Mouse (Mus musculus) midbrain, embryonic 11.5 days (tissue): ENCODE data around the gene Ddx10. TPM values are rescaled to one million over a fixed set of nuclear protein-coding genes. Genes with fewer than 3 reads are reported as not detected.

Experiments
- ATAC-seq: fragments of 200-750 bp; cut with Nextera tagmentation; 2 replicates; pipeline ENCODE4 v1.8.0; 2017; ENCODE audit warnings: moderate TSS enrichment, moderate library complexity; ENCODE audit not compliant: low FRiP score
- DNase-seq: peaks from one replicate; pipeline ENCODE4 v3.0.0; 2015; ENCODE audit warnings: low spot score; ENCODE audit errors: missing footprints
- H3K27ac ChIP-seq: fragments of 300-500 bp; sonication (generic); 2 replicates; pipeline ENCODE4 v1.5.1; 2014; ENCODE audit warnings: low read depth, low read length
- H3K27me3 ChIP-seq: fragments of 300-500 bp; sonication (generic); 2 replicates; pipeline ENCODE4 v1.6.1; 2014; ENCODE audit warnings: mild to moderate bottlenecking, low read length, moderate library complexity, mixed read lengths; ENCODE audit not compliant: control insufficient read depth, insufficient read depth
- H3K36me3 ChIP-seq: fragments of 300-500 bp; sonication (generic); 2 replicates; pipeline ENCODE4 v1.6.1; 2014; ENCODE audit warnings: mild to moderate bottlenecking, low read length, moderate library complexity, mixed read lengths; ENCODE audit not compliant: control insufficient read depth, insufficient read depth
- H3K4me1 ChIP-seq: fragments of 300-500 bp; sonication (generic); 2 replicates; pipeline ENCODE4 v1.6.1; 2014; ENCODE audit warnings: low read length; ENCODE audit not compliant: control insufficient read depth, insufficient read depth
- H3K4me2 ChIP-seq: fragments of 300-500 bp; sonication (generic); 2 replicates; pipeline ENCODE4 v1.6.1; 2014; ENCODE audit warnings: mild to moderate bottlenecking, moderate library complexity
- H3K4me3 ChIP-seq: fragments of 300-500 bp; sonication (generic); 2 replicates; pipeline ENCODE4 v1.5.1; 2014; ENCODE audit warnings: low read depth, low read length
- H3K9ac ChIP-seq: fragments of 300-500 bp; sonication (generic); 2 replicates; pipeline ENCODE4 v1.6.1; 2014; ENCODE audit warnings: low read length
- H3K9me3 ChIP-seq: fragments of 300-500 bp; sonication (generic); 2 replicates; pipeline ENCODE4 v1.6.1; 2016; ENCODE audit warnings: low read length; ENCODE audit not compliant: control insufficient read depth
- WGBS: fragments of 180-500 bp; shearing (Covaris S2); extraction: QIAGEN DNeasy Blood & Tissue Kit; methylation state at CpG from one replicate; pipeline ENCODE4 v1.1.7; 2014; 5-methylcytosine and 5-hydroxymethylcytosine counted together
- polyA plus RNA-seq: library from polyadenylated mRNA; unstranded; fragments of >200 nt; fragmentation: Nextera tagmentation; extraction: Ambion mirVana; gene quantifications from 2 replicates; pipeline ENCODE4 v1.2.1, GENCODE M21; 2014

Gene Ddx10
- polyA plus RNA-seq, 1 experiment from 2014 or later = 30.7 TPM

DNA sequence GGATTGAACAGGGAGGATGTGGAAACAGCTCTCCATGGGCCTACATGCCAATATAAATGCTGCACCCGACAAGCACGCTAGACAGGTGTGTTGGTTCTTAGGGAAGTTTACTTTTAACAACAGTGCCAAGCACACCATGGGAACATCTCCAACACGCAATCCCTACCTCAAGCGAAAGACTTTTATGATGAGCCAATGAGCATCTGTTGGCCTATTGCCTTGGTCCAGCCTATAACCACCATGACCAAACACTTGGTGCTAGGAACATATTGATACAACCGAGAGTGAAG lies 21.6 kb upstream of the Ddx10 start:
- no peak overlapping the region for H3K27ac ChIP-seq
- H3K36me3 ChIP-seq = no peaks in the 10 kb centered on the region
- DNase-seq = no peak
- H3K4me3 ChIP-seq = no peak overlapping the region
- H3K9ac ChIP-seq = no peak overlapping the region
- no peak overlapping the region for H3K4me2 ChIP-seq
- H3K4me1 ChIP-seq = no peaks in the 10 kb centered on the region
- no peaks in the 10 kb centered on the region for H3K9me3 ChIP-seq
- WGBS = 95% methylated on average over 5 of the region's 5 CpGs
- ATAC-seq = no peak
- H3K27me3 ChIP-seq = no peaks in the 10 kb centered on the region

DNA sequence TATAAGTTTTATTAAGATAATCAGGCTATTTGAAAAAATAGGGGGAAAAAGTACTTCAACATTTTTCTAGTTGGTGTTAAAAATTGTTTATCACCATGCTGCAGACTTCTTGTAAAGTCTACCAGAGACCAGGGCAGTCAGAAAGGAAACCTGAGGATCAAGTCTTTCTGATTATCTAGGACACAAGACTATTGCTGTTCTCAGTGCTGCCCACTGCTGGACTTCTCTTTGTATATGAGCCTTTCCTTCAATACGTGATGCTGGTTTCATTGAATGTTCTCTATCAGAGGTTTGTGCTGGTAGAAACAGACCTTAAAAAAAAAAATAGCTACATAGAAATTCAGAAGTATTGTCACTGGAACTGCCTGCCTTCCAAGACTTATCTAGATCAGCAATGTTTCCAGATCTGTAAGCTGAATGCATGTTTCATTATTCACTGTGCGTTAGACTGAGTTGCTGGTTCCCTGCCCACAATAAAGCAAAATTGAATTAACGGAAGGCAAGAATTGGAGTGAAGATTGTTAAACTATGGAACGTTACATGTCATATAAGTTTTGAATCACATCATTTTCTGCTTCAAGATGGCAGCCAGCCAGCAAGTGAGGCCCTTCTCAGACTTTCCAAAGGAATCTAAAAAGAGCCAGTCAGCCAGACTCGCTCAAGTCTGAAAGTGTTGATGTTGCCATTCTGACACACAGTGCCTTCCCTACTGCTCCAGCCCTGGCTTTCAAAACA lies 21.0 kb upstream of the Ddx10 start:
- Histone ChIP-seq H3K27me3 (no peaks in the 10 kb centered on the region), H3K4me2 (no peak overlapping the region), H3K4me3 (no peak overlapping the region), H3K9ac (no peak overlapping the region), H3K27ac (no peak overlapping the region), H3K4me1 (no peaks in the 10 kb centered on the region), H3K36me3 (no peaks in the 10 kb centered on the region), H3K9me3 (no peaks in the 10 kb centered on the region)
- WGBS = 80% methylated on average over 5 of the region's 5 CpGs
- ATAC-seq (no peak), DNase-seq (no peak)

DNA sequence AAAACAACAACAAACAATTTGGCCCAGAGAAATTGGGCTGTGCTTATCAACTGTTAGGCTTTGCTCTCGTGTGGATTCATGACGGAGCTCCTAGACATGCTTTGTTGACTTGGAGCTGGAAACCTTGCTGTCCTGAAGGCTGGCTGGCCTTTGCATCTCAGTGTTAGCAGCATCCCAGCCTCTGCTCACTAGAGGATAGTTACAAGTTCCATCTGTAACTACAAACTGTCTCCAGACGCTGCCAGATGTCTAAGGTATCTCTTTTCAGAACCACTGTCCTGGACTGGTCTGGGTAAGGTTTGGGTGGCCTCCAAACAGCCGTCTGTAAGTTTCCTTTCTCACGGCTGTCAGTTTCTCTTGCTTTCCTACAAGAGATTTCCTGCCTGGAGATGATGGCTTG lies 20.2 kb upstream of the Ddx10 start:
- H3K36me3 ChIP-seq = no peaks in the 10 kb centered on the region
- no peak overlapping the region for H3K27ac ChIP-seq
- no peak overlapping the region for H3K4me2 ChIP-seq
- no peaks in the 10 kb centered on the region for H3K4me1 ChIP-seq
- no peaks in the 10 kb centered on the region for H3K9me3 ChIP-seq
- WGBS = 76% methylated on average over 5 of the region's 5 CpGs
- no peaks in the 10 kb centered on the region for H3K27me3 ChIP-seq
- H3K4me3 ChIP-seq = no peak overlapping the region
- no peak overlapping the region for H3K9ac ChIP-seq
- ATAC-seq (no peak), DNase-seq (no peak)

DNA sequence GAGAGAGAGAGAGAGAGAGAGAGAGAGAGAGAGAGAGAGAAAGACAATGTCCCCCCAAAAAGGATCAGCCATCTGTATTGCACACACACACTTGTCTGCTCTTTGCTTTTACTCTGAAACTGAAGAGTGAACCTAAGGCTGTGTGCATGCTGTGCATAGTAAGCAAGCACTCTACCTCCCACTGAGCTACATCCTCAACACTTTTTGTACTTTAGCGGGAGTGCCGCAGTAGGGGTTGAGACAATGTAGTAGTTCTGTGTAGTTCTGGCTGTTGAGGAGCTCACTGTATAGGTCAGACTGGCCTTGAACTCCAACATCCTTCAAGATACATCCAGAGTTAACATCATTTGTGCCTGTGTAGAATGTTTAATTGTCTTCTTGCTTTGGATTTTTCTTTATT lies 17.7 kb upstream of the Ddx10 start:
- WGBS = 66% methylated on average over 2 of the region's 2 CpGs
- H3K9ac ChIP-seq = no peak overlapping the region
- DNase-seq (no peak), ATAC-seq (no peak)
- H3K36me3 ChIP-seq = no peaks in the 10 kb centered on the region
- no peak overlapping the region for H3K4me2 ChIP-seq
- no peaks in the 10 kb centered on the region for H3K4me1 ChIP-seq
- H3K27ac ChIP-seq = no peak overlapping the region
- no peaks in the 10 kb centered on the region for H3K27me3 ChIP-seq
- H3K9me3 ChIP-seq = no peaks in the 10 kb centered on the region
- no peak overlapping the region for H3K4me3 ChIP-seq

DNA sequence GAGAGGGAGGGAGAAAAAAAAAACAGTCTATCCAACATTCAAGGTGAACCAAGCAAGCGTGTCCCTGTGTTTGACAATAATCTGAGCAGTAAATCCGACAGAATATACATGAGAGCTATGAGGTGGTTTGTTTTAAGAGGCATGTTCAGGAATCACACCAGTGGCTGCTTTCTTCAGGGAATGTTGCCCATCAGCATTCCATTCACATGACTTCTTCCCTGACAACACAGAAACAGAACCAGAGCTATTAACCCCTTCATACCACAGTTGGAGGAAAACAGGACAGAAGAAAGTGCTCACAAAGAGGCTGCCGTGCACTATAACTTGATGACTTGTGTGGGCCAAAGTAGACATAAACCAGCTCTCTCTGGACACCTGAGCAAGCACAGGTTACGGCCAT lies 16.5 kb upstream of the Ddx10 start:
- H3K4me1 ChIP-seq = no peaks in the 10 kb centered on the region
- no peak overlapping the region for H3K4me3 ChIP-seq
- DNase-seq = no peak
- H3K9ac ChIP-seq = no peak overlapping the region
- H3K27ac ChIP-seq = no peak overlapping the region
- H3K9me3 ChIP-seq = no peaks in the 10 kb centered on the region
- H3K4me2 ChIP-seq = no peak overlapping the region
- no peaks in the 10 kb centered on the region for H3K36me3 ChIP-seq
- H3K27me3 ChIP-seq = no peaks in the 10 kb centered on the region
- 78% methylated on average over 4 of the region's 4 CpGs for WGBS
- no peak for ATAC-seq

DNA sequence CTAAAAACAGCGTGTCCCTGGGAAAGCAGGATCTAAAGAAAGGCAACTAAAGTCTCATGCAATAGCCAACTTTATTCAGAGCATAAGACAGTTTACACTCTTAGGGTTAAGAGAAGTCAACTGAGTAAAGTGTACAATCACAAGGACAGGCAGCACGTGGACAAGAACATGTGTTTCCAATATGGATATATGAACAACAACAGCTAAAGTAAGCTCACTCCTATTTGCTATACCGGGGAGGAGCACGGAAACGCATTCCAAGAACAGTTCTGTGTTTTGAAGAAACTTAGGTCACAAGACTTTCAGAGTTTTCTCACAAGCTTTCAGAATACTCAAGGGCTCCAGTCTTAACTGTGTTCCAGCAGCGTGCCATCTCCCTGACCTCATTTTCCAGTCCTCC lies 10.3 kb upstream of the Ddx10 start:
- 48% methylated on average over 6 of the region's 6 CpGs for WGBS
- Histone ChIP-seq H3K27me3 (no peaks in the 10 kb centered on the region), H3K9me3 (no peaks in the 10 kb centered on the region), H3K4me1 (peaks cover 6% of the 10 kb centered on the region; the same call in 1 of the 2 replicates), H3K36me3 (no peaks in the 10 kb centered on the region), H3K9ac (no peak overlapping the region), H3K4me2 (no peak overlapping the region), H3K27ac (no peak overlapping the region), H3K4me3 (no peak overlapping the region)
- ATAC-seq (no peak), DNase-seq (peak; percentile 85)

DNA sequence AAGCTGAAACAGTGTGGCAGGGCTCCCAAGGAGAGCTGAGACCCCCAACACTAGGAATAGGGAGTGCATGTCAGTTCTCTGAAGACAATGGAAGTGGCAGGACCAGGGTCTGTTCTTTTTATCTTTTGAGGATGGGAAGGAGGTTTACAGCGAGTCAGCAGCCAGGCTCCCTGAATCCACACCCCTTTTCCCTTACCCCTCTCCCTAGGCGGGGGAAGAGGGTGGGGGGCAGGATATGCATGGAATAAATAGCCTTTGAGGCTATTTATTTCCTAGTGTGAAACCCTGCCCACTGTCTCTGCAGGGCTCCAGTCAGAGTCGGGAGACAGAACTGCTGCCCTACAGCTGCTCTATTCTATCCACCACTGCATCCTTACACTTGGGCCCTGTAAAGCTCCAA lies 9.9 kb upstream of the Ddx10 start:
- no peak overlapping the region for H3K27ac ChIP-seq
- H3K9ac ChIP-seq = 0 out of 2 replicates have a peak overlapping the region, but pooled peaks have one; percentile 12

DNA sequence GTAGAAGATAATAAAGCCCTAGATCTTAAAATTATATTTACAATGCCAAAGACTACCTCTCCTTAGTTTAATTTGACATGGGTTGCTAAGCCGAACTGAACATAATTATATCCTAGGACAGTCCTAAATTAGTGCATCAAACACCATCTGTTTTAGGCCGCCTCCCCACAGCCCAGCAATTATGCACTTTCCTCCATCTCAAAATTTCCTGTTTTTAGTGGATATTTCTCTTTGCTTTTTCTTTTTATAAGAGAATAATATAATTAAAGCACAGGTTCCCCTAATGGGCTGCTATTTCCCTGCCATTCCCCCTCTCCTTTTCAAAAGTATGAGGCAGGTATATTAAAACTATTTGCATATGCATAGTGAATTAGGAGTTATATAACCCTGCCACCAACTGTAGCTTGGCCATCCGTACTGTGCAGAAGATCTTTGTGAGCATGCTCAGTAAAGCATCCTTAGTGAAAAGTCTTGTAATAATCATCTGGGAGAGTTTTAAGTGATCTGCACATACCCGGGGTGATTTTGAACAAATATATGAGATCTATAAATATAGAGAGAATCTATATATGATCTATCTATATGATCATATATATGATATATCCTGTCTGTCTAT lies 8.9 kb upstream of the Ddx10 start:
- 90% methylated on average over 4 of the region's 4 CpGs for WGBS

More for the DNA sequence above, 9.9 kb upstream of the Ddx10 start:
- 1% methylated on average over 3 of the region's 3 CpGs for WGBS
- Histone ChIP-seq H3K9me3 (no peaks in the 10 kb centered on the region), H3K4me3 (no peak overlapping the region), H3K4me1 (peaks cover 6% of the 10 kb centered on the region; the same call in 1 of the 2 replicates), H3K27me3 (no peaks in the 10 kb centered on the region), H3K4me2 (no peak overlapping the region), H3K36me3 (no peaks in the 10 kb centered on the region)
- peak; percentile 84 for DNase-seq
- ATAC-seq = no peak

DNA sequence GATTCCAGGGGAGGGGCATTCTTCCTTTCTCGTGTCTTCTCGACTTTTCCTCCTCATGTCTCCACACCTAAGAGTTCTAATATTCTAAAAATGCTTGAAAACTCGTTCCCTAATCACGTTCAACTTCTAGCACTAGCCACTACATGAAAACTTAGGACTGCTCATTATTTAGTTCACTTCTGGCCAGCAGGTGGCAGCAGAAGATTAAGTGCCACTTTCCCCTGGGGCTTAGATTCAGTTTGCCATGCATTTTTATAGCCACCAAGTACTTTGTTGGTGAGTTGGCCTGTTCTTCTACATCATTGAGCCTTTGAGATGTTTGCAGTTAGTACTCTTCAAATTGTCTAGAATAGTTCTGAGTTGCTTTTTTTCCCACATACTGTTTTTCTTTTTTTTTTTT lies 6.5 kb upstream of the Ddx10 start:
- H3K9me3 ChIP-seq = no peaks in the 10 kb centered on the region
- 10% methylated on average over 4 of the region's 4 CpGs for WGBS
- no peak for ATAC-seq
- H3K4me3 ChIP-seq = no peak overlapping the region
- no peak overlapping the region for H3K9ac ChIP-seq
- no peak overlapping the region for H3K4me2 ChIP-seq
- no peaks in the 10 kb centered on the region for H3K27me3 ChIP-seq
- H3K4me1 ChIP-seq = peaks cover 6% of the 10 kb centered on the region; the same call in 1 of the 2 replicates
- DNase-seq = peak; percentile 90
- no peak overlapping the region for H3K27ac ChIP-seq
- H3K36me3 ChIP-seq = no peaks in the 10 kb centered on the region

More for the DNA sequence above, 8.9 kb upstream of the Ddx10 start:
- DNase-seq (no peak), ATAC-seq (no peak)
- no peaks in the 10 kb centered on the region for H3K27me3 ChIP-seq
- no peak overlapping the region for H3K4me2 ChIP-seq
- H3K27ac ChIP-seq = no peak overlapping the region
- no peak overlapping the region for H3K9ac ChIP-seq
- H3K9me3 ChIP-seq = no peaks in the 10 kb centered on the region
- H3K4me3 ChIP-seq = no peak overlapping the region
- no peaks in the 10 kb centered on the region for H3K36me3 ChIP-seq
- peaks cover 6% of the 10 kb centered on the region; the same call in 1 of the 2 replicates for H3K4me1 ChIP-seq
